Mouse (Mus musculus) MEL (cell line): ENCODE measurements around the gene Nlrc3. TPM values are rescaled to one million over a fixed set of nuclear protein-coding genes. Genes with fewer than 3 reads are reported as not detected.
A peak's percentile ranks its signal among the peaks of the same experiment; 100 is the strongest.

Experiments
- DNase-seq: peaks from one replicate; pipeline ENCODE4 v3.0.0; 2011; ENCODE audit warnings: low read depth, low spot score
- H3K27ac ChIP-seq: 2 replicates; pipeline ENCODE4 v1.5.1; 2012; ENCODE audit warnings: low read depth, mild to moderate bottlenecking, control low read depth, low read length, moderate library complexity; ENCODE audit not compliant: control insufficient read depth
- H3K27me3 ChIP-seq, 2 experiments: fragments of 150-350 bp in 1 of 2; sonication (generic) in 1 of 2; 2 replicates each; pipeline ENCODE4 v1.6.1; 2012; ENCODE audit warnings: low read length in 2 of 2, mild to moderate bottlenecking in 2 of 2, improper control_type of control experiment in 1 of 2, moderate library complexity in 1 of 2; ENCODE audit not compliant: insufficient read depth in 2 of 2, control insufficient read depth in 1 of 2
- H3K36me3 ChIP-seq, 2 experiments: 2 replicates each; pipeline ENCODE4 v1.6.1; 2012 to 2014; ENCODE audit warnings: low read length in 2 of 2, improper control_type of control experiment in 1 of 2, inconsistent platforms in 1 of 2, mild to moderate bottlenecking in 1 of 2; ENCODE audit not compliant: insufficient read depth in 2 of 2, control insufficient read depth in 1 of 2
- H3K4me1 ChIP-seq, 2 experiments: fragments of 150-350 bp in 1 of 2; sonication (generic) in 1 of 2; 2 replicates each; pipeline ENCODE4 v1.6.1; 2012; ENCODE audit warnings: low read length in 2 of 2, improper control_type of control experiment in 1 of 2, mild to moderate bottlenecking in 1 of 2; ENCODE audit not compliant: insufficient read depth in 2 of 2, control insufficient read depth in 1 of 2
- H3K4me3 ChIP-seq, 2 experiments: fragments of 150-350 bp in 1 of 2; sonication (generic) in 1 of 2; 2 replicates each; pipeline ENCODE4 v1.5.1; 2012; ENCODE audit warnings: low read depth in 2 of 2, low read length in 2 of 2, mild to moderate bottlenecking in 2 of 2, moderate library complexity in 2 of 2, control low read depth in 1 of 2, improper control_type of control experiment in 1 of 2; ENCODE audit not compliant: control insufficient read depth in 1 of 2, insufficient read depth in 1 of 2
- H3K79me2 ChIP-seq: 2 replicates; pipeline ENCODE4 v1.6.1; 2012; ENCODE audit warnings: mild to moderate bottlenecking, low read length, moderate library complexity; ENCODE audit not compliant: control insufficient read depth, poor library complexity, insufficient read depth
- H3K9ac ChIP-seq: 2 replicates; pipeline ENCODE4 v1.6.1; 2012; ENCODE audit warnings: low read depth, mild to moderate bottlenecking, control low read depth, low read length, moderate library complexity; ENCODE audit not compliant: control insufficient read depth, poor library complexity, severe bottlenecking
- H3K9me3 ChIP-seq: fragments of 150-350 bp; sonication (generic); replicated peaks from 2 replicates; pipeline ENCODE4 v1.6.1; 2012; ENCODE audit warnings: mild to moderate bottlenecking, low read length, improper control_type of control experiment, moderate library complexity; ENCODE audit not compliant: insufficient read depth
- BHLHE40 ChIP-seq: IDR thresholded peaks from 2 replicates; pipeline ENCODE4 v1.6.1; 2012; ENCODE audit warnings: low read depth, mild to moderate bottlenecking, inconsistent platforms, low read length, improper control_type of control experiment, borderline replicate concordance
- CHD1 ChIP-seq: IDR thresholded peaks from 2 replicates; pipeline ENCODE4 v1.6.1; 2012; ENCODE audit warnings: low read depth, mild to moderate bottlenecking, inconsistent platforms, low read length, improper control_type of control experiment
- CHD2 ChIP-seq: IDR thresholded peaks from 2 replicates; pipeline ENCODE4 v1.6.1; 2011; ENCODE audit warnings: low read length, improper control_type of control experiment
- CTCF ChIP-seq, 3 experiments: IDR thresholded peaks in 2 of 3; conservative IDR thresholded peaks in 1 of 3; 2 replicates each; pipeline ENCODE4 v1.5.1; 2011 to 2012; ENCODE audit warnings: low read length in 3 of 3, low read depth in 2 of 3, mild to moderate bottlenecking in 2 of 3, improper control_type of control experiment in 1 of 3, inconsistent platforms in 1 of 3, mixed read lengths in 1 of 3, moderate library complexity in 1 of 3; ENCODE audit not compliant: control insufficient read depth in 1 of 3, insufficient read depth in 1 of 3, poor library complexity in 1 of 3, severe bottlenecking in 1 of 3
- E2F4 ChIP-seq: IDR thresholded peaks from 2 replicates; pipeline ENCODE4 v1.6.1; 2011; ENCODE audit warnings: low read depth, low read length, improper control_type of control experiment, borderline replicate concordance
- ELF1 ChIP-seq: IDR thresholded peaks from 2 replicates; pipeline ENCODE4 v1.6.1; 2014; ENCODE audit warnings: low read depth, mild to moderate bottlenecking, inconsistent platforms, low read length, improper control_type of control experiment, moderate library complexity
- EP300 ChIP-seq, 2 experiments: IDR thresholded peaks; 2 replicates each; pipeline ENCODE4 v1.6.1; 2011; ENCODE audit warnings: improper control_type of control experiment in 2 of 2, low read length in 2 of 2, low read depth in 1 of 2, mild to moderate bottlenecking in 1 of 2
- GABPA ChIP-seq: IDR thresholded peaks from 2 replicates; pipeline ENCODE4 v1.6.1; 2012; ENCODE audit warnings: low read depth, mild to moderate bottlenecking, inconsistent platforms, low read length, improper control_type of control experiment, moderate library complexity
- GATA1 ChIP-seq: IDR thresholded peaks from 2 replicates; pipeline ENCODE4 v1.6.1; 2011; ENCODE audit warnings: low read depth, low read length, improper control_type of control experiment
- HCFC1 ChIP-seq: IDR thresholded peaks from 2 replicates; pipeline ENCODE4 v1.6.1; 2012; ENCODE audit warnings: low read depth, mild to moderate bottlenecking, inconsistent platforms, low read length, improper control_type of control experiment, moderate library complexity
- JUND ChIP-seq: IDR thresholded peaks from 2 replicates; pipeline ENCODE4 v1.6.1; 2011; ENCODE audit warnings: low read depth, mild to moderate bottlenecking, improper control_type of control experiment, low read length
- MAFK ChIP-seq: IDR thresholded peaks from 2 replicates; pipeline ENCODE4 v1.6.1; 2011; ENCODE audit warnings: low read depth, mild to moderate bottlenecking, low read length, improper control_type of control experiment, borderline replicate concordance
- MAX ChIP-seq: IDR thresholded peaks from 2 replicates; pipeline ENCODE4 v1.6.1; 2011; ENCODE audit warnings: low read length, improper control_type of control experiment
- MAZ ChIP-seq: IDR thresholded peaks from 2 replicates; pipeline ENCODE4 v1.6.1; 2012; ENCODE audit warnings: low read depth, mild to moderate bottlenecking, inconsistent platforms, low read length, improper control_type of control experiment
- MEF2A ChIP-seq: IDR thresholded peaks from 2 replicates; pipeline ENCODE4 v1.6.1; 2014; ENCODE audit warnings: low read depth, mild to moderate bottlenecking, inconsistent platforms, low read length, improper control_type of control experiment; ENCODE audit not compliant: poor library complexity, insufficient replicate concordance, severe bottlenecking; ENCODE audit errors: extremely low read depth
- MXI1 ChIP-seq: IDR thresholded peaks from 2 replicates; pipeline ENCODE4 v1.6.1; 2011; ENCODE audit warnings: mild to moderate bottlenecking, low read depth, low read length, improper control_type of control experiment
- MYB ChIP-seq: IDR thresholded peaks from 2 replicates; pipeline ENCODE4 v1.6.1; 2011; ENCODE audit warnings: mild to moderate bottlenecking, low read depth, low read length, improper control_type of control experiment
- MYC ChIP-seq: IDR thresholded peaks from 2 replicates; pipeline ENCODE4 v1.6.1; 2011; ENCODE audit warnings: low read depth, mild to moderate bottlenecking, low read length, improper control_type of control experiment, moderate library complexity
- NELFE ChIP-seq: IDR thresholded peaks from 2 replicates; pipeline ENCODE4 v1.6.1; 2011; ENCODE audit warnings: low read depth, low read length, improper control_type of control experiment
- NRF1 ChIP-seq: IDR thresholded peaks from 2 replicates; pipeline ENCODE4 v1.6.1; 2014; ENCODE audit warnings: low read depth, mild to moderate bottlenecking, inconsistent platforms, low read length, improper control_type of control experiment, moderate library complexity; ENCODE audit not compliant: poor library complexity, insufficient read depth, severe bottlenecking
- POLR2A ChIP-seq, 2 experiments: IDR thresholded peaks; 2 replicates each; pipeline ENCODE4 v1.6.1; 2011 to 2012; ENCODE audit warnings: low read length in 2 of 2, mild to moderate bottlenecking in 2 of 2, control low read depth in 1 of 2, improper control_type of control experiment in 1 of 2, low read depth in 1 of 2, moderate library complexity in 1 of 2; ENCODE audit not compliant: control insufficient read depth in 1 of 2, insufficient read depth in 1 of 2, poor library complexity in 1 of 2
- POLR2AphosphoS5 ChIP-seq: IDR thresholded peaks from 2 replicates; pipeline ENCODE4 v1.6.1; 2012; ENCODE audit warnings: low read depth, borderline replicate concordance, mild to moderate bottlenecking, inconsistent platforms, low read length, moderate library complexity, mixed read lengths
- RAD21 ChIP-seq: IDR thresholded peaks from 2 replicates; pipeline ENCODE4 v1.6.1; 2011; ENCODE audit warnings: mild to moderate bottlenecking, low read depth, low read length, improper control_type of control experiment
- RCOR1 ChIP-seq: IDR thresholded peaks from 2 replicates; pipeline ENCODE4 v1.6.1; 2012; ENCODE audit warnings: low read depth, mild to moderate bottlenecking, inconsistent platforms, low read length, improper control_type of control experiment
- SIN3A ChIP-seq: IDR thresholded peaks from 2 replicates; pipeline ENCODE4 v1.6.1; 2012; ENCODE audit warnings: low read length, improper control_type of control experiment, inconsistent platforms
- SMC3 ChIP-seq: IDR thresholded peaks from 2 replicates; pipeline ENCODE4 v1.6.1; 2011; ENCODE audit warnings: low read depth, low read length, improper control_type of control experiment
- TAL1 ChIP-seq: IDR thresholded peaks from 2 replicates; pipeline ENCODE4 v1.6.1; 2012; ENCODE audit warnings: mild to moderate bottlenecking, inconsistent platforms, low read length, moderate library complexity, mixed read lengths
- TBP ChIP-seq: IDR thresholded peaks from 2 replicates; pipeline ENCODE4 v1.8.0; 2011; ENCODE audit warnings: low read depth, low read length, improper control_type of control experiment
- TCF12 ChIP-seq: IDR thresholded peaks from 2 replicates; pipeline ENCODE4 v1.6.1; 2014; ENCODE audit warnings: low read depth, mild to moderate bottlenecking, inconsistent platforms, low read length, improper control_type of control experiment, moderate library complexity
- UBTF ChIP-seq: IDR thresholded peaks from 2 replicates; pipeline ENCODE4 v1.6.1; 2012; ENCODE audit warnings: low read depth, mild to moderate bottlenecking, inconsistent platforms, low read length, improper control_type of control experiment, moderate library complexity, borderline replicate concordance; ENCODE audit not compliant: insufficient read depth
- USF1 ChIP-seq: IDR thresholded peaks from 2 replicates; pipeline ENCODE4 v1.6.1; 2014; ENCODE audit warnings: low read depth, mild to moderate bottlenecking, inconsistent platforms, low read length, improper control_type of control experiment, moderate library complexity
- ZC3H11A ChIP-seq: IDR thresholded peaks from 2 replicates; pipeline ENCODE4 v1.6.1; 2012; ENCODE audit warnings: low read depth, mild to moderate bottlenecking, inconsistent platforms, low read length, improper control_type of control experiment
- ZKSCAN1 ChIP-seq: IDR thresholded peaks from 2 replicates; pipeline ENCODE4 v1.6.1; 2012; ENCODE audit warnings: low read depth, mild to moderate bottlenecking, inconsistent platforms, low read length, improper control_type of control experiment, moderate library complexity
- ZMIZ1 ChIP-seq: IDR thresholded peaks from 2 replicates; pipeline ENCODE4 v1.6.1; 2012; ENCODE audit warnings: low read depth, mild to moderate bottlenecking, inconsistent platforms, low read length, improper control_type of control experiment, moderate library complexity
- ZNF384 ChIP-seq: IDR thresholded peaks from 2 replicates; pipeline ENCODE4 v1.6.1; 2012; ENCODE audit warnings: low read depth, mild to moderate bottlenecking, inconsistent platforms, low read length, improper control_type of control experiment
- polyA plus RNA-seq, 2 experiments: library from polyadenylated mRNA; stranded (reverse) in 1 of 2; unstranded in 1 of 2; fragments of >175 nt in 1 of 2; fragments of >200 nt in 1 of 2; gene quantifications; 2 replicates each; pipeline versions ENCODE4 v1.2.1 to v1.2.4; 2012; ENCODE audit warnings: low replicate concordance in 2 of 2, low read depth in 1 of 2; ENCODE audit not compliant: insufficient read length in 2 of 2, insufficient read depth in 1 of 2, missing spikeins in 1 of 2
- total RNA-seq: library from RNA; depleted of rRNA; stranded (reverse); fragments of 300-350 nt; gene quantifications from 2 replicates; pipeline ENCODE4 v1.2.3, GENCODE M21; 2012

Gene Nlrc3
- total and polyA plus RNA-seq, 3 experiments: 0.46 to 0.77 TPM; not detected in 1

- Histone ChIP-seq H3K27ac (peak within 1 kb of the TSS; percentile 85), H3K36me3 (peaks cover 3 to 15% of the 10 kb centered on the region in 2 experiments; a peak in 3 of 4 replicates), H3K9me3 (no peaks in the 10 kb centered on the region), H3K4me3 (peak within 1 kb of the TSS; percentile 61 to 74), H3K79me2 (peaks cover 7% of the 10 kb centered on the region), H3K4me1 (peaks cover 0 to 5% of the 10 kb centered on the region in 2 experiments; a peak in 2 of 4 replicates), H3K9ac (peak within 1 kb of the TSS; percentile 92), H3K27me3 (no peaks in the 10 kb centered on the region)
- peak; percentile 99 for DNase-seq
- TF ChIP-seq ZKSCAN1 (no peak), TBP (peak; percentile 92), MAX (no peak), SIN3A (peak; percentile 74), MEF2A (no peak), MYC (peak; percentile 80), MYB (peak; percentile 21; the same call in 1 of the 2 replicates), TCF12 (peak; percentile 70), MXI1 (peak; percentile 76), MAFK (no peak), POLR2A (IDR thresholded peaks at IDR 0.05; ENCODE audit: control insufficient read depth in 1 of 2, insufficient read depth in 1 of 2, low read depth in 1 of 2, low read length in 2 of 2, poor library complexity in 1 of 2) (peak; percentile 83 to 99), EP300 (IDR thresholded peaks at IDR 0.05; ENCODE audit: low read depth in 1 of 2, low read length in 2 of 2) (no peak; a peak in 1 of 4 replicates), E2F4 (peak; percentile 70; the same call in 1 of the 2 replicates), NELFE (peak; percentile 97), POLR2AphosphoS5 (peak; percentile 80; the same call in 1 of the 2 replicates), GATA1 (no peak), SMC3 (peak; percentile 35), NRF1 (peak; percentile 100; the same call in 1 of the 2 replicates), USF1 (peak; percentile 29; the same call in 1 of the 2 replicates), TAL1 (no peak), BHLHE40 (no peak), HCFC1 (peak; percentile 88), ZC3H11A (0 out of 2 replicates have a peak, but pooled peaks have one; percentile 8), GABPA (no peak), ZMIZ1 (peak; percentile 96), CHD2 (no peak), UBTF (no peak), MAZ (no peak; the same call in 1 of the 2 replicates), CTCF (IDR thresholded peaks at IDR 0.05 in 2 of 3, conservative IDR thresholded peaks at IDR 0.05 in 1 of 3; ENCODE audit: control insufficient read depth in 1 of 3, insufficient read depth in 1 of 3, low read depth in 2 of 3, low read length in 3 of 3, poor library complexity in 1 of 3, severe bottlenecking in 1 of 3) (peak in 2 of 3 experiments; percentile 42 to 65; a peak in 4 of 6 replicates), RCOR1 (peak; percentile 33; the same call in 1 of the 2 replicates), RAD21 (peak; percentile 58), ELF1 (peak; percentile 90), CHD1 (no peak), JUND (no peak), ZNF384 (no peak)
These were observed 27.3 kb upstream of the Nlrc3 start, which contains the start of gene Slx4 for GRCm38 (mm10) chr16:4003489-4004398. TSS of gene Slx4 (minus strand) at chr16:4003770.
